Mouse (Mus musculus): Measurements from ENCODE around the gene Cd3eap. TPM values are rescaled to one million over a fixed set of nuclear protein-coding genes. Genes with fewer than 3 reads are reported as not detected.

The Cd3eap gene
- total and polyA plus RNA-seq, 2 experiments from 2014 or later: 14.0 to 21.6 TPM

DNA sequence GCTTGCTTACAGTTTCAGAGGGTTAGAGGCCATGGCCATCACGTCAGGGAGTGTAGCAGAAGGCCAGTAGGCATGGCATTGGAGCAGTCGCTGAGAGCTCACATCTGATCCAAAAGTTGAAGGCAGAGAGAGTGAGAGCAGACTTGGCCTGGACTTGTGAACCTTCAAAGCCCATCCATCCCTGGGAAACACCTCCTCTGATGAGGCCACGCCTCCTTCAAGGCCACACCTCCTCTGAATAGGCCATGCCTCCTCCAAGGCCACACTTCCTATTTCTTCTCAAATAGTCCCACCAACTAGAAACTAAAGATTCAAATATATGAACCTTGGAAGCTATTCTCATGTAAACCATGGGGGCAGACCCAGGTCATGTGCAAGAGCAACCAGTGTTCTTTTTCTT, 23.7 kb downstream of the Cd3eap start:
- H3K9ac ChIP-seq (replicated peaks; ENCODE audit: low read length, poor library complexity, severe bottlenecking): no peak overlapping the region
- no peaks in the 10 kb centered on the region for H3K9me3 ChIP-seq (ENCODE audit: low read length)
- 58% methylated on average over 3 of the region's 3 CpGs for WGBS
- no peak overlapping the region for H3K4me2 ChIP-seq (ENCODE audit: low read depth, low read length, poor library complexity, severe bottlenecking)
- H3K27me3 ChIP-seq (ENCODE audit: insufficient read depth, low read length): no peaks in the 10 kb centered on the region
- H3K4me1 ChIP-seq (ENCODE audit: insufficient read depth, low read length): no peaks in the 10 kb centered on the region
- no peak overlapping the region for H3K27ac ChIP-seq (ENCODE audit: low read depth, low read length)
- H3K36me3 ChIP-seq (ENCODE audit: insufficient read depth, low read length): no peaks in the 10 kb centered on the region
- ATAC-seq (ENCODE audit: low FRiP score) (no peak), DNase-seq (ENCODE audit: low spot score) (no peak)
- no peak for TF ChIP-seq CTCF (IDR thresholded peaks at IDR 0.05)
- H3K4me3 ChIP-seq (ENCODE audit: low read depth, low read length): no peak overlapping the region

DNA sequence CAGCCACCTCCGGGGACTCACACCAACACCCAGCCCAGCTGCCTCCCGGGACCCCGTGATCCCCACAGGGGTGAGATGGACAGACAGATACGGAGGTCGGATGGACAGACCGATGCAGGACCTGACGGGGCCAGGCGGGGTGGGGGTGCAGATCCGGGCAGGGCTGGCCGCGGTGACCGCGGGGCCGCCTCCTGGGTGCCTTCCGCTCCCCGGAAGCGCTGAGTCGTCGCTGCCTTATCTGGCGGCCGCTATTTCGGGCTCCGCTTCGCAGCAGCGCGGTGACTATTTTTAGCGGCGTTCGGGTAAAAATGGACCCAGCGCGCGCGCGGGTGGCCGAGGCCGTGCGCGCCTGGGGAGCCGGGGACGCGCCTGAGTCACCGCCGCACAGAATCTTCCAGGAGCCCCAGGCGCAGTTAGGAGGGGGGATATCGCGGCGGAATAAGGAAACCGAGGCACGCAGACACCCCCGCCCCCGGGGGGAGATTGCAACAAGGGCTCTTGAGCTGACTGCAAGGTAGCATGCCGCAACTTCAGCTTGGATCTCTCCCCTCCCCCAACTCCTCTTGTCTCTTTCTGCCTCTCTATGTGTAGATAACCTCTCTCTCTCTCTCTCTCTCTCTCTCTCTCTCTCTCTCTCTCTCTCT, 26.5 kb downstream of the Cd3eap start:
- Histone ChIP-seq H3K9me3 (ENCODE audit: low read length) (no peaks in the 10 kb centered on the region), H3K4me3 (ENCODE audit: low read depth, low read length) (peak overlapping the region; percentile 65), H3K36me3 (ENCODE audit: insufficient read depth, low read length) (no peaks in the 10 kb centered on the region), H3K4me2 (ENCODE audit: low read depth, low read length, poor library complexity, severe bottlenecking) (peak overlapping the region; percentile 93), H3K27me3 (ENCODE audit: insufficient read depth, low read length) (no peaks in the 10 kb centered on the region), H3K9ac (replicated peaks; ENCODE audit: low read length, poor library complexity, severe bottlenecking) (peak overlapping the region; percentile 86), H3K4me1 (ENCODE audit: insufficient read depth, low read length) (no peaks in the 10 kb centered on the region), H3K27ac (ENCODE audit: low read depth, low read length) (peak overlapping the region; percentile 68)
- whole genome bisulfite sequencing: 1% methylated on average over 49 of the region's 52 CpGs
- no peak for TF ChIP-seq CTCF (IDR thresholded peaks at IDR 0.05)
- DNase-seq (ENCODE audit: low spot score) (peak; percentile 71), ATAC-seq (ENCODE audit: low FRiP score) (peak; percentile 64)

DNA sequence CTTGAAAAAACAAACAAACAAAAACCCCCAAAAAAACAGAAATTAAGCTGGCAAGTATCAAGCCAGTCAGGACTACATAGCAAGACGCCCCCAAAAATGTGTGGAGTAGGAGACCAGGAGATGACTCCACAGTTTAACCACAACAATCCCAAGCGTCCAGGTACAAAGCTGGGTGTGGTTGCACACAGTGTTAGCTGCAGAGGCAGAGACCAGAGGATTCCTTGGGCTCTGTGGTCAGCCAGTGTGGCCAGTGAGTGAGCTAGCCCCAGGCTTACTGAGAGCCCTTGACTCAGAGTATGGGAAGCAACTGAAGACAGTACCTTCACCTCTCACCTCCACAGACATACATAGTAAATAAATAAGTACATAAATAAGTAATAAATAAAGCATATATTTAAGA, 27.4 kb downstream of the Cd3eap start:
- H3K4me3 ChIP-seq (ENCODE audit: low read depth, low read length): no peak overlapping the region
- no peak overlapping the region for H3K9ac ChIP-seq (replicated peaks; ENCODE audit: low read length, poor library complexity, severe bottlenecking)
- no peak overlapping the region for H3K27ac ChIP-seq (ENCODE audit: low read depth, low read length)
- no peak for DNase-seq (ENCODE audit: low spot score)
- no peaks in the 10 kb centered on the region for H3K4me1 ChIP-seq (ENCODE audit: insufficient read depth, low read length)
- WGBS: 61% methylated on average over 2 of the region's 2 CpGs
- TF ChIP-seq CTCF (IDR thresholded peaks at IDR 0.05): no peak
- H3K4me2 ChIP-seq (ENCODE audit: low read depth, low read length, poor library complexity, severe bottlenecking): no peak overlapping the region
- no peaks in the 10 kb centered on the region for H3K36me3 ChIP-seq (ENCODE audit: insufficient read depth, low read length)
- no peak for ATAC-seq (ENCODE audit: low FRiP score)
- H3K9me3 ChIP-seq (ENCODE audit: low read length): no peaks in the 10 kb centered on the region
- no peaks in the 10 kb centered on the region for H3K27me3 ChIP-seq (ENCODE audit: insufficient read depth, low read length)

GRCm38 (mm10) chr7:19328425-19328824, 30.9 kb downstream of the Cd3eap start:
- no peak overlapping the region for H3K4me3 ChIP-seq (ENCODE audit: low read depth, low read length)
- ATAC-seq (ENCODE audit: low FRiP score) (no peak), DNase-seq (ENCODE audit: low spot score) (no peak)
- no peaks in the 10 kb centered on the region for H3K9me3 ChIP-seq (ENCODE audit: low read length)
- H3K36me3 ChIP-seq (ENCODE audit: insufficient read depth, low read length): no peaks in the 10 kb centered on the region
- no peak overlapping the region for H3K27ac ChIP-seq (ENCODE audit: low read depth, low read length)
- no peak overlapping the region for H3K9ac ChIP-seq (replicated peaks; ENCODE audit: low read length, poor library complexity, severe bottlenecking)
- H3K27me3 ChIP-seq (ENCODE audit: insufficient read depth, low read length): no peaks in the 10 kb centered on the region
- peaks cover 5% of the 10 kb centered on the region for H3K4me1 ChIP-seq (ENCODE audit: insufficient read depth, low read length)
- TF ChIP-seq CTCF (IDR thresholded peaks at IDR 0.05): peak; percentile 51
- no peak overlapping the region for H3K4me2 ChIP-seq (ENCODE audit: low read depth, low read length, poor library complexity, severe bottlenecking)

DNA sequence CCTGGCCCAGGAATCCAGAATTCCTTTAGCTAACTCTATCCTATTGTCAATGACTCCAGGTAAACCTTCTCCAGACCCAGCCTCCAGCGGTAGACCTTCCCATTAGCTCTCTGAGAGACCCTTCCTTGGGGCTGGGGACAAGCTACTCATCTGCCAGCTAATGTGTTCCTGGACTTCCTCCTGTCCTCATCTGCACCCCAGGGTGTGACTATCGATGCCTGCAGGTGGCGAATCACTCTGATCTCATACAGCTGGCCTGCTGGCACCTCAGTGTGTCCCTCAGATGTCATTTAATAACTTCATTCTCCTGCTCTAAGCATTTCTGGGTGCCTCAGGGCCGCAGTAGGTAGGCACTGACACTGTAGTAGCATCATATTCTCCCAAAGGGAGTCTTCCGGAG, 31.5 kb downstream of the Cd3eap start:
- ATAC-seq (ENCODE audit: low FRiP score): no peak

GRCm38 (mm10) chr7:19327128-19327527, 32.2 kb downstream of the Cd3eap start:
- WGBS: under 1% methylated on average over 22 of the region's 22 CpGs
- H3K27ac ChIP-seq (ENCODE audit: low read depth, low read length): 0 out of 2 replicates have a peak overlapping the region, but pooled peaks have one; percentile 8
- H3K4me3 ChIP-seq (ENCODE audit: low read depth, low read length): peak overlapping the region; percentile 36
- H3K9me3 ChIP-seq (ENCODE audit: low read length): no peaks in the 10 kb centered on the region
- peak overlapping the region; percentile 66 for H3K4me2 ChIP-seq (ENCODE audit: low read depth, low read length, poor library complexity, severe bottlenecking)
- peak overlapping the region; percentile 34 for H3K9ac ChIP-seq (replicated peaks; ENCODE audit: low read length, poor library complexity, severe bottlenecking)
- peak; percentile 42; the same call in 1 of the 2 replicates for ATAC-seq (ENCODE audit: low FRiP score)
- H3K4me1 ChIP-seq (ENCODE audit: insufficient read depth, low read length): peaks cover 5% of the 10 kb centered on the region
- H3K36me3 ChIP-seq (ENCODE audit: insufficient read depth, low read length): no peaks in the 10 kb centered on the region
- no peaks in the 10 kb centered on the region for H3K27me3 ChIP-seq (ENCODE audit: insufficient read depth, low read length)
- TF ChIP-seq CTCF (IDR thresholded peaks at IDR 0.05): no peak
- DNase-seq (ENCODE audit: low spot score): peak; percentile 80

More for the DNA sequence above, 31.5 kb downstream of the Cd3eap start:
- no peak overlapping the region for H3K9ac ChIP-seq (replicated peaks; ENCODE audit: low read length, poor library complexity, severe bottlenecking)
- WGBS: 83% methylated on average over 5 of the region's 5 CpGs
- peaks cover 5% of the 10 kb centered on the region for H3K4me1 ChIP-seq (ENCODE audit: insufficient read depth, low read length)
- no peaks in the 10 kb centered on the region for H3K9me3 ChIP-seq (ENCODE audit: low read length)
- no peaks in the 10 kb centered on the region for H3K27me3 ChIP-seq (ENCODE audit: insufficient read depth, low read length)
- no peak overlapping the region for H3K4me2 ChIP-seq (ENCODE audit: low read depth, low read length, poor library complexity, severe bottlenecking)
- DNase-seq (ENCODE audit: low spot score): no peak
- no peak overlapping the region for H3K4me3 ChIP-seq (ENCODE audit: low read depth, low read length)
- no peak for TF ChIP-seq CTCF (IDR thresholded peaks at IDR 0.05)
- H3K27ac ChIP-seq (ENCODE audit: low read depth, low read length): no peak overlapping the region
- H3K36me3 ChIP-seq (ENCODE audit: insufficient read depth, low read length): no peaks in the 10 kb centered on the region

All from midbrain, postnatal 0 days (tissue).